Mouse (Mus musculus) adrenal gland, postnatal 4 days (tissue): ENCODE results near the gene Slc24a3. TPM values are rescaled to one million over a fixed set of nuclear protein-coding genes. Genes with fewer than 3 reads are reported as not detected.

Experiments
- DNase-seq, 2 experiments: peaks; one replicate each; pipeline ENCODE4 v3.0.0; 2021 to 2022; ENCODE audit warnings: low spot score in 2 of 2, mixed read lengths in 2 of 2
- total RNA-seq, 2 experiments: library from RNA; stranded (reverse); gene quantifications; 2 replicates each; pipeline ENCODE4 v1.2.3; 2021

Gene Slc24a3
- total RNA-seq, 2 experiments from 2014 or later = 14.4 to 18.3 TPM

DNA sequence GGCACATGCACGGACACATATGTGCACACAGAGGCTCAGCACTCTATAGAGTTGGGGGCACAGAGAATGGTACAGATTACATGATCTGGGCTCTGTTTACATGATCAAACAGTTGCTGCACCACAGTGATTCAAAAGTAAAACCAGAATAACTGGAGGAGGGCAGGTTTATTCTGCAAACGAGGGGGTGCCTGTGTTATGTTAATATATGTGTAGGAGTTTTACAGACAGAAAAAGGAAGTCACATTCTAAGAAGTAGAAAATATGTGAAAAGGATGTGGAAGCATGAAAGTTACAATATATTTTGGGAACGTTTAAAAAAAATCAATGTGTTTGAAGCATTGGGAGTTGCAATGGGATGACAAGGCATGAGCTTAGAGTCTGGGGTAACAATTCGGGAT is 175.4 kb downstream of the Slc24a3 start:
- no peak for DNase-seq

DNA sequence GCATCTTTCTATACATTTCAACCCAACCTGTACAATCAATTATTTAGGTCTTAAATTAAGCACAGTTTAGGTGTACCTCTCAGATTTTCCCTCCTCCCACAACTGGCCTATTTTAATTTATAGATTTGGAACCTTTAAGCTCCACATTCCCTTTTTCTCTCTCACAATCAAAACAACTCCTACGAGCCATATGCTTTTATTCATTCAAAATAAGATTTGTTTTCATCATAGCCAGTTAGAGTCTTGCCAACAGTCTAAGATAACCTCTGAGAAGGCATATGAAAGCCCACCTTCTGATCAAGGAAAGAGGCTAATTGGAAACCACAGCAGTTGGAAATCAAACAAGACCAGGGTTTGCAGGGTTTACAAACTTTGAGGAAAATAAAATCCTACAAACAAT is 177.0 kb downstream of the Slc24a3 start:
- no peak for DNase-seq

DNA sequence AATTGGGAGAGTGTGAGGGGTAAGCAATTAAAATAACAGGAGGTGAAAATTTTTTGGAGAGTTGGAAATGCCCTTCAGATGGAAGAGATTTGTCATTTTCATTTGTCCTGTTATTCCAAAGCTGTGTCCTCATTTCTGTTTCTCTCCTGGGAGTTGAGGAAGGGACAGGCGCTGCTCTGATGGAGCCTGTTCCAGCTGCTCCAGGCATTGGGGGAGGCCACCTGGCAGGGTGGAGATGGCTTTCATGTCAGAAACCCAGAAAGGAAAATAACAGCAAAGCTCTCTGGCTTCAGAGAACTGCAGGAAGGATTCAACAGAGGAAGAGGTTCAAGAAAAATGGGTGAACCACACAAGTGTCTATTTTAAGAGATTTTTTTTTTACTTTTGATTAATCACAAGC is 186.2 kb downstream of the Slc24a3 start:
- DNase-seq = no peak

GRCm38 (mm10) chr2:145358236-145358942 is 190.8 kb downstream of the Slc24a3 start:
- DNase-seq = no peak

DNA sequence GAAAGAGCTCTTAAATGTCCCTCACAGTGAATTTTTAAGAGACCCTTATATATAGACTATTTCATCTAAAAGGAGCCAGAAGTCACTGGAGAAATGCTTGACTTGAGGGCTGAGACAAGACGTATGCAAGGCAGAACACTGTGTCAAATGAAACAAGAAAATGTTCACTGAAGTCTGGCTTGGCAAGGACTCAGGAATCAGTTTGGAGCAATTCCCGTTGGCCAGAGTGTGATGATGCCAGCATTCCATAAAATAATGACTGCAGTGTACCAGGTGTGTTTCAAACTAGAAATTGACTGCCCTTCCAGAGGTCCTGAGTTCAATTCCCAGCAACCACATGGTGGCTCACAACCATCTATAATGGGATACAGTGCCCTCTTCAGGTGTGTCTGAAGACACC is 196.1 kb downstream of the Slc24a3 start:
- no peak for DNase-seq

GRCm38 (mm10) chr2:145368701-145369100 is 201.1 kb downstream of the Slc24a3 start:
- no peak for DNase-seq

GRCm38 (mm10) chr2:145370795-145371194 is 203.2 kb downstream of the Slc24a3 start:
- DNase-seq = no peak

DNA sequence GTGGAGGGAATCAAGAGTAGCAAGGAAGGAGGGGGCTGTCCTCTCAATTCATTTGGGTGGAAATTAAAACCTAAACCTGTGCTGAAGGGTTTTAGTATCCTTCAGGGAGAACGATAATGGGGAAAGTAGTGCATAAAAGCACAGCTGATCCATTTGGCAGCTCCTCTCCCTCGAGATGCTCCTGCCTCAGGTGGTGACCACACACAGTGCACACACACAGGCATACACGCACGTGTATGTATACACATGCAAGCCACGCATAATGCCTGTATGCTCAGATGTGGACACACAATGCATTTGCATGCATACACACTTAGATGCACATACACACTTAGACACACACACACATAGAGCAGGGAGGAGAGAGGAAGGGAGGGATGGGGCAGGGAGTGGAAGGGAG is 206.2 kb downstream of the Slc24a3 start:
- DNase-seq = no peak

DNA sequence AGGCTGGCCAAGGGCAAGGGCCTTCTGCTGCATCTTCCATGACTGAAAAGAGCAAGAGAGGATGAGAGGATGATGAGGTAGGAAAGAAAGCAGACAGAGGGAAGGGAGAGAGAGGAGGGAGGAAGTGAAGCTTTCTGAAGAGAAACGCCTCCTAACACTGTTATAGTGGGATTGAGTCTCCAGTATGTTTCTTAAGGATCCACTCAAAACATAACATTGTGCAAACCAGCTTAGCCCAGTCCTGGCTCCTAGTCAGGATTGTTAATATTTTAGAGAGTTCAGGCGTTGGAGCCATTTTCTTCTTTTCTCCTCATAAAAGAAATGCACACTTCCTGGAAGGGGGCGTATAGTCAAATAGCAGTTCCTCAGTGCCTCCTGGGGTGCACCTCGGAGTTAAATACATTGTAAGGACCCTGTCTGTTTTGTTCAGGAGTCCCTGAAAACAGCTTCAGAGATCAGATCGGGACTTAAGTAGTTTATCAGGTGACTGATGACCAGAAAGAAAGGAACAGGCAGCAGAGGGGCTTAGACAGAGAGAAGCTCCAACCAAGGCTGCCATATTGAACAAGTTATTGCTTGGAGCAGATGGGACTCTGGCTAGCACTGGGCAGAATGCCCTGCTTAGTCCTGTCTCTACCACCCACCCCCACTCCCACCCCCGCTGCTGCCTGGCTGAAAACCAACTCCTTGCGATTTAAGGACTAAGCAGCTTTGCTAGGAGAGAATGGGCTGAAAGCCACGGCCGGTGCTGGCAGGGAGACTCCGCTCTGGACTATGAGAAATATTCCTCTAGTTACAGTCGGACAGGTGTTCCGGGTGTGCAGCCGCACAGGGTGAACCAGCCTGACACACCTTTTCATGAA is 215.6 kb downstream of the Slc24a3 start:
- no peak for DNase-seq

GRCm38 (mm10) chr2:145384221-145384620 is 216.7 kb downstream of the Slc24a3 start:
- no peak for DNase-seq

DNA sequence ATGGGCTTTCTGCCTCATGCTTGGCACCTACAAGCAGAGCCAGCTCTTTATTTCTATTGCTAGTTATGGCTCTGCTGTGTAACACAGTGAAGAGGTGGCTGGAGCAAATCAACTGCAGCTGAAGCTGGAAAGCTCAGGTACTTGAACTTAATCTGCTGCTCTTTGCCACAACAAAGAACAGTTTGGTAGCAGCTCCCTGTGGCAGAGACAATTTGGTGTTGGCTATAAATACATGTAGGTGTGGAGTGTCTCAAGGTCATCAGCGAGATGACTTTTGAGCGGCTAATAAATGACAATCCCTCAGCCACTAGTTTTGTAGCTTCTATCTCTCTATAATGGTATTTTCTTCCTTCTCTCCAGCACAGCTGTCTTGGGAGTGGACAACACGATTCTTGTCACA is 217.7 kb downstream of the Slc24a3 start:
- DNase-seq = no peak

DNA sequence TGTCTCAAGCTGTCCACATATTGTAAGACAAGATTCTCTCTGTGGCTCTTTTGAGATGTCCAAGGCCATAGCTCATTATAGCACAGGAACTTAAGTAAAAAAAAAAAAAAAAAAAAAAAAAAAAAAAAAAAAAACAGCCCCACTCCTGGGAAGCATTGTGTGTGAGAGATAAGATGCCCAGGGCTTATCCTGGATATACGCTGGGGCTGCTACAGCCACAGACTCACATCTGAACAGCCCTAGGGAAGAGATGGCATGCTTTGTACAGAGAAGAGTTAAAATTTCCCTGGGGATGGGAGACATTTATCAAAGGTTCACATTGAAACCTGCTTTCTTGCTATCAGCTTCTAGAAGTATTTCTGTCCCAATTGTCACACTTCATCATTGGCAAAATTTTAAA is 218.2 kb downstream of the Slc24a3 start:
- DNase-seq = no peak

DNA sequence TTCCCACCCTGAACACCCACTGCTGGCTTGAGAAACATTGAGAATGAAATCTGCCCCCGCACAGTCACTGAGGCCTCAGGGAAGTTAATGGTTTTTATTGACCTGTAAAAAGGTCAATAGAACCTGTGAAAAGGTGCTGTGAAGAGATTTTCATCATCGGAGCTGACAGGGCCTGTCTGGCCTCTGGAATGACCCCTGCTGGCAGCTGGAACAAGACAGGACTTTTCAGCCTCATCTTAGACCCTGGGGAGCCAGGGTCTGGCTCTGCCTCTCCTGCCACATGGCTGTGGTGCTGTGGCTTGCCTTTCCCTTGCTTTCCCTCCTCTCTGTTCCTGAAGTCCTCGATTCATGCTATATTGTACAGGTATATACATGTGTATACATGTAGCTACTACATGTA is 228.2 kb downstream of the Slc24a3 start:
- no peak for DNase-seq

- no peak for DNase-seq
Measured at GRCm38 (mm10) chr2:145396579-145396978, 229.0 kb downstream of the Slc24a3 start.

- no peak for DNase-seq
Measured at GRCm38 (mm10) chr2:145397456-145398206, 230.1 kb downstream of the Slc24a3 start.

DNA sequence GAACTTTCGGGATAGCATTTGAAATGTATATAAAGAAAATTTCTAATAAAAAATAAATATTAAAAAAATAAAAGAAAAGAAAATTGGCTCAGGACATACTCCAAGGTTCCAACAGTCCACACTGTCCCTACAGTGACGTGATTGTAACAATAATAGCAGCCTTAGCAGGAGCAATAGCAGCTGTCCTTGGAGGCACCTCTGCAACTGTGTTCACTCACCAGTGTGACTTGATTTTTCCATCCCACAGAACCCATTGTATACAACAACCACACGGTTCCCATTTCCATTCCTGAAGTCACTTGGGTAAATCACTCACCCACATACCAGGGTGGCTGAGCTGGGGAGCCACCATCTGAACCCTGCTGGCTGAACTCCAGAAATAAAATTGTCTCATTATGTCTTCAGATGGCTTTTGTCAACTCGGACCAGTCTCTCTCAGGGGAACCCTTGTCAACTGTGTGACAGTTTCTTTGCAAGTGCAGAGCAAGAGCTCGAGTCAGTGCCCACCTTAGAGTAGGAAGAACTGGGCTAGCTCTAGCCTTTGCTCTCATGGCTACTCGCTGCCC is 233.8 kb downstream of the Slc24a3 start:
- DNase-seq = no peak

- no peak for DNase-seq
Measured at GRCm38 (mm10) chr2:145401996-145402395, 234.4 kb downstream of the Slc24a3 start.

- DNase-seq = no peak
Measured at GRCm38 (mm10) chr2:145404818-145405531, 237.4 kb downstream of the Slc24a3 start.

GRCm38 (mm10) chr2:145405746-145406145 is 238.2 kb downstream of the Slc24a3 start:
- DNase-seq = no peak

- DNase-seq = no peak
Measured at GRCm38 (mm10) chr2:145417738-145418137, 250.2 kb downstream of the Slc24a3 start.

DNA sequence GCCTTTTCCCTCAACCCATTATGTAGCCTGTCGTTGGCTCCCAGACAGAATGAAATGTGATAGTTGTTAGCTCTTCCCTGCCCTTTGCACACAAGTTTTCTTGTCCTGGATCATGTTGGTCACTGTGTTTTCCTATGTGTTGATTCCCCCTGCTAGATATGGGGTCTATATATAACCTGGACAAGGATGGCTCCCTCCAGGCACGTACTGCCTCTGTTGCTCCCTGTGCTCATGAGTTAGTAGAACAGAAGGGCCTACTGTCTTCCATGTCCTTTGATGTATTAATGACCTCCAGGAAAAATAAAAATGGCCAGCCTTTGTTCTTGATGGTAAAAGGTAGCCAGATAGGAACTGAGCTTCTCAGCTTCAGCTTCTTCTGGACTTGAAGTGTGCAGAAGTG is 251.5 kb downstream of the Slc24a3 start:
- no peak for DNase-seq
